Mouse (Mus musculus): Measurements from ENCODE around the gene Fam160a2. TPM values are rescaled to one million over a fixed set of nuclear protein-coding genes. Genes with fewer than 3 reads are reported as not detected.

Gene Fam160a2
- total and polyA plus RNA-seq, 2 experiments: 4.5 to 26.8 TPM

- 83% methylated on average over 17 of the region's 17 CpGs for WGBS
- H3K9ac ChIP-seq (ENCODE audit: low read depth, low read length): no peak overlapping the region
- no peak overlapping the region for H3K4me3 ChIP-seq (ENCODE audit: insufficient read depth, low read depth, low read length)
- H3K4me1 ChIP-seq (ENCODE audit: control insufficient read depth, insufficient read depth, low read length): no peaks in the 10 kb centered on the region
- TF ChIP-seq POLR2A (IDR thresholded peaks at IDR 0.05; ENCODE audit: extremely low read depth, insufficient read depth, low read length) (no peak), CTCF (IDR thresholded peaks at IDR 0.05; ENCODE audit: low read depth, low read length) (no peak)
- no peaks in the 10 kb centered on the region for H3K79me2 ChIP-seq (ENCODE audit: control insufficient read depth, insufficient read depth, low read length)
- no peak overlapping the region for H3K27ac ChIP-seq (replicated peaks; ENCODE audit: insufficient read depth, low read depth, low read length)
- no peak for DNase-seq (ENCODE audit: extremely low read depth, low read depth, low spot score)
- H3K27me3 ChIP-seq (ENCODE audit: control insufficient read depth, insufficient read depth, low read length): no peaks in the 10 kb centered on the region
- no peaks in the 10 kb centered on the region for H3K36me3 ChIP-seq (ENCODE audit: control insufficient read depth, insufficient read depth, low read length)
Observed at GRCm38 (mm10) chr7:105433859-105434258, 34.0 kb upstream of the Fam160a2 start.

- TF ChIP-seq CTCF (IDR thresholded peaks at IDR 0.05; ENCODE audit: low read depth, low read length) (no peak), POLR2A (IDR thresholded peaks at IDR 0.05; ENCODE audit: extremely low read depth, insufficient read depth, low read length) (no peak)
- no peak overlapping the region for H3K4me3 ChIP-seq (ENCODE audit: insufficient read depth, low read depth, low read length)
- no peak overlapping the region for H3K9ac ChIP-seq (ENCODE audit: low read depth, low read length)
- DNase-seq (ENCODE audit: extremely low read depth, low read depth, low spot score): no peak
- WGBS: 31% methylated on average over 1 of the region's 1 CpGs
- H3K36me3 ChIP-seq (ENCODE audit: control insufficient read depth, insufficient read depth, low read length): no peaks in the 10 kb centered on the region
- no peaks in the 10 kb centered on the region for H3K4me1 ChIP-seq (ENCODE audit: control insufficient read depth, insufficient read depth, low read length)
- H3K79me2 ChIP-seq (ENCODE audit: control insufficient read depth, insufficient read depth, low read length): no peaks in the 10 kb centered on the region
- H3K27me3 ChIP-seq (ENCODE audit: control insufficient read depth, insufficient read depth, low read length): no peaks in the 10 kb centered on the region
- no peak overlapping the region for H3K27ac ChIP-seq (replicated peaks; ENCODE audit: insufficient read depth, low read depth, low read length)
Observed at GRCm38 (mm10) chr7:105432058-105432457, 32.2 kb upstream of the Fam160a2 start.

GRCm38 (mm10) chr7:105426051-105426450 is 26.2 kb upstream of the Fam160a2 start:
- Histone ChIP-seq H3K27me3 (ENCODE audit: control insufficient read depth, insufficient read depth, low read length) (peaks cover 9% of the 10 kb centered on the region), H3K79me2 (ENCODE audit: control insufficient read depth, insufficient read depth, low read length) (no peaks in the 10 kb centered on the region), H3K4me1 (ENCODE audit: control insufficient read depth, insufficient read depth, low read length) (no peaks in the 10 kb centered on the region), H3K27ac (replicated peaks; ENCODE audit: insufficient read depth, low read depth, low read length) (no peak overlapping the region), H3K4me3 (ENCODE audit: insufficient read depth, low read depth, low read length) (no peak overlapping the region), H3K9ac (ENCODE audit: low read depth, low read length) (no peak overlapping the region), H3K36me3 (ENCODE audit: control insufficient read depth, insufficient read depth, low read length) (no peaks in the 10 kb centered on the region)
- no peak for TF ChIP-seq CTCF (IDR thresholded peaks at IDR 0.05; ENCODE audit: low read depth, low read length)
- no peak for TF ChIP-seq POLR2A (IDR thresholded peaks at IDR 0.05; ENCODE audit: extremely low read depth, insufficient read depth, low read length)
- 1% methylated on average over 11 of the region's 11 CpGs for WGBS
- no peak for DNase-seq (ENCODE audit: extremely low read depth, low read depth, low spot score)

DNA sequence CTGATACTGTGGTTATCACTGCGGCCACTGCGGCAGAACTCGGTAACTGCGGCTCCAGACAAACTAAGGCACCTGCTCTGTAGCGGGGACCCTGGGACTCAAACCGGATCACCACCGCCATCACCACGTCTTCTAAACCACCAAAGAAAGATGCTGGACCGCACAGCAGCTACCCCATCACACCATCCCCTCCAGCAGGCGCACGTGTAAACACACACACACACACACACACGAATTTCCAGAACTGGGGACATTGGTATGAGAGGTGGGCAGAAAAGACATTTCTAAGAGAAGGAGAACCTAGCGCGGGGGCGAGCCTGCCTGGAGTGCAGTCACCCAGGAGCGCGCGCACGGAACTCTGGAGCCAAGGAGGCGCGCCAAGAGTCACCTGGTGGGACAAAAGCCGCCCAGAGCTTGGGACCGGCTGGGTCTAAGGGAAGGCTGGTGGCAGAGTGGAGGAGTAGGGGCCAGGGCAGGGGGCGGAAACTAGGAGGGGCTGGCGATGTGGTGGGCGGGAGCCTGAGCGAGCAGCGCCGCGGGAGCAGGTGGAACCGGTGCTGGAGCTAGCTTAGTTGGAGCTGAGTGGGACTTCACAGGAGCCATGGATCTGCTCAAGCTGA is 25.7 kb upstream of the Fam160a2 start, which contains the start of gene Cckbr:
TSS of gene Cckbr (plus strand) at position 308 of the 620 bp plus-strand sequence.
- Histone ChIP-seq H3K79me2 (ENCODE audit: control insufficient read depth, insufficient read depth, low read length) (no peaks in the 10 kb centered on the region), H3K36me3 (ENCODE audit: control insufficient read depth, insufficient read depth, low read length) (no peaks in the 10 kb centered on the region), H3K4me1 (ENCODE audit: control insufficient read depth, insufficient read depth, low read length) (no peaks in the 10 kb centered on the region), H3K4me3 (ENCODE audit: insufficient read depth, low read depth, low read length) (no peak within 1 kb of the TSS), H3K9ac (ENCODE audit: low read depth, low read length) (no peak within 1 kb of the TSS), H3K27ac (replicated peaks; ENCODE audit: insufficient read depth, low read depth, low read length) (no peak within 1 kb of the TSS), H3K27me3 (ENCODE audit: control insufficient read depth, insufficient read depth, low read length) (peaks cover 9% of the 10 kb centered on the region)
- TF ChIP-seq CTCF (IDR thresholded peaks at IDR 0.05; ENCODE audit: low read depth, low read length) (no peak), POLR2A (IDR thresholded peaks at IDR 0.05; ENCODE audit: extremely low read depth, insufficient read depth, low read length) (no peak)
- 2% methylated on average over 31 of the region's 31 CpGs for WGBS
- no peak for DNase-seq (ENCODE audit: extremely low read depth, low read depth, low spot score)

DNA sequence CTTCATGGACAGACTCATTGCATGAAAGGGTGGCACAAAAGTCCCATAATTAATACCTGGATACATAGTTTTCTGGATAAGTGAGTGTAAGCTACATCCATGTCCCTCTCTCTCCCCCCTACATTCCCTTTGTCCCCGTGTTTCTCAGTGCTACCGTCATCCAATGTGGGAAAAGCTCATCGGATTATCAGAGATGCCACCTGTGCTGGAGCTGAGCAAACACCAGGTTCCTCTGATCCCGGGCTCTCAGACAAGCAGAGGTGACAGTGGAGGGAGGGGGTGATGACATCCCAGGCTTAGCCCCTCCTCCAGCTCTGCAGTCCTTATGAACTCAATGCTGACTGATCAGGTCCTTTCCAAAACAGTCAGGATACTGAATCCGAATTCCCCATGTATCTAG is 24.5 kb upstream of the Fam160a2 start:
- no peak for TF ChIP-seq POLR2A (IDR thresholded peaks at IDR 0.05; ENCODE audit: extremely low read depth, insufficient read depth, low read length)
- no peak for TF ChIP-seq CTCF (IDR thresholded peaks at IDR 0.05; ENCODE audit: low read depth, low read length)
- Histone ChIP-seq H3K36me3 (ENCODE audit: control insufficient read depth, insufficient read depth, low read length) (no peaks in the 10 kb centered on the region), H3K9ac (ENCODE audit: low read depth, low read length) (no peak overlapping the region), H3K79me2 (ENCODE audit: control insufficient read depth, insufficient read depth, low read length) (no peaks in the 10 kb centered on the region), H3K4me3 (ENCODE audit: insufficient read depth, low read depth, low read length) (no peak overlapping the region), H3K27ac (replicated peaks; ENCODE audit: insufficient read depth, low read depth, low read length) (no peak overlapping the region), H3K4me1 (ENCODE audit: control insufficient read depth, insufficient read depth, low read length) (no peaks in the 10 kb centered on the region), H3K27me3 (ENCODE audit: control insufficient read depth, insufficient read depth, low read length) (peaks cover 9% of the 10 kb centered on the region)
- 7% methylated on average over 5 of the region's 5 CpGs for WGBS
- DNase-seq (ENCODE audit: extremely low read depth, low read depth, low spot score): no peak

DNA sequence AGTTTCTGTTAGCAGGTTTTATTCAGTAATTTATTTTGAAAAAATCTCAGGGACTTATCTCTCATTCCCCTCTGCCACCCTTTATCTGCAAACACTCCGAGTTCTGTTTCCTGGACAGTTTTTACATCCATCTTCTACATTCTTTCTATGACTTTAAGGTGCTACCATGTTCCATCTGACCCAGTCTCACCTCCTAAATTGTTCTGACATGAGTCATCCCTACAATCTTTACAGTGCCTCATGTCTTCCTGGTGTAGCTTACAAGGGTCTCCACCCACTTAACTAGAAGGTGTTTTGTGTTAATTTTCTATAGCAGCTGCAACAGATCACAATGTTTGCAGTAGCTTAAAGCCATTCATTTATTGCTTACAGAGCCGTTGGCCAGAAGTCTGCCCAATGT is 21.0 kb upstream of the Fam160a2 start:
- Histone ChIP-seq H3K27me3 (ENCODE audit: control insufficient read depth, insufficient read depth, low read length) (peaks cover 8% of the 10 kb centered on the region), H3K79me2 (ENCODE audit: control insufficient read depth, insufficient read depth, low read length) (no peaks in the 10 kb centered on the region), H3K4me3 (ENCODE audit: insufficient read depth, low read depth, low read length) (no peak overlapping the region), H3K9ac (ENCODE audit: low read depth, low read length) (no peak overlapping the region), H3K4me1 (ENCODE audit: control insufficient read depth, insufficient read depth, low read length) (no peaks in the 10 kb centered on the region), H3K36me3 (ENCODE audit: control insufficient read depth, insufficient read depth, low read length) (no peaks in the 10 kb centered on the region), H3K27ac (replicated peaks; ENCODE audit: insufficient read depth, low read depth, low read length) (no peak overlapping the region)
- 36% methylated on average over 2 of the region's 2 CpGs for WGBS
- TF ChIP-seq POLR2A (IDR thresholded peaks at IDR 0.05; ENCODE audit: extremely low read depth, insufficient read depth, low read length) (no peak), CTCF (IDR thresholded peaks at IDR 0.05; ENCODE audit: low read depth, low read length) (no peak)
- DNase-seq (ENCODE audit: extremely low read depth, low read depth, low spot score): no peak

Measured in liver, adult 2 months (tissue).